Mouse (Mus musculus) MEL (cell line): ENCODE measurements around the gene Vmn1r171.
"Not testable (repeated sequence)": the region's sequence is repeated elsewhere in the genome, so short reads cannot be mapped to it uniquely, and the experiment has no call there.

Experiments
- CHD1 ChIP-seq: IDR thresholded peaks from 2 replicates; pipeline ENCODE4 v1.6.1; 2012; ENCODE audit warnings: low read depth, mild to moderate bottlenecking, inconsistent platforms, low read length, improper control_type of control experiment
- CTCF ChIP-seq, 3 experiments: IDR thresholded peaks in 2 of 3; conservative IDR thresholded peaks in 1 of 3; 2 replicates each; pipeline ENCODE4 v1.5.1; 2011 to 2012; ENCODE audit warnings: low read length in 3 of 3, low read depth in 2 of 3, mild to moderate bottlenecking in 2 of 3, improper control_type of control experiment in 1 of 3, inconsistent platforms in 1 of 3, mixed read lengths in 1 of 3, moderate library complexity in 1 of 3; ENCODE audit not compliant: control insufficient read depth in 1 of 3, insufficient read depth in 1 of 3, poor library complexity in 1 of 3, severe bottlenecking in 1 of 3
- E2F4 ChIP-seq: IDR thresholded peaks from 2 replicates; pipeline ENCODE4 v1.6.1; 2011; ENCODE audit warnings: low read depth, low read length, improper control_type of control experiment, borderline replicate concordance
- ELF1 ChIP-seq: IDR thresholded peaks from 2 replicates; pipeline ENCODE4 v1.6.1; 2014; ENCODE audit warnings: low read depth, mild to moderate bottlenecking, inconsistent platforms, low read length, improper control_type of control experiment, moderate library complexity
- EP300 ChIP-seq, 2 experiments: IDR thresholded peaks; 2 replicates each; pipeline ENCODE4 v1.6.1; 2011; ENCODE audit warnings: improper control_type of control experiment in 2 of 2, low read length in 2 of 2, low read depth in 1 of 2, mild to moderate bottlenecking in 1 of 2
- GATA1 ChIP-seq: IDR thresholded peaks from 2 replicates; pipeline ENCODE4 v1.6.1; 2011; ENCODE audit warnings: low read depth, low read length, improper control_type of control experiment
- MAFK ChIP-seq: IDR thresholded peaks from 2 replicates; pipeline ENCODE4 v1.6.1; 2011; ENCODE audit warnings: low read depth, mild to moderate bottlenecking, low read length, improper control_type of control experiment, borderline replicate concordance
- MEF2A ChIP-seq: IDR thresholded peaks from 2 replicates; pipeline ENCODE4 v1.6.1; 2014; ENCODE audit warnings: low read depth, mild to moderate bottlenecking, inconsistent platforms, low read length, improper control_type of control experiment; ENCODE audit not compliant: poor library complexity, insufficient replicate concordance, severe bottlenecking; ENCODE audit errors: extremely low read depth
- POLR2A ChIP-seq, 2 experiments: IDR thresholded peaks; 2 replicates each; pipeline ENCODE4 v1.6.1; 2011 to 2012; ENCODE audit warnings: low read length in 2 of 2, mild to moderate bottlenecking in 2 of 2, control low read depth in 1 of 2, improper control_type of control experiment in 1 of 2, low read depth in 1 of 2, moderate library complexity in 1 of 2; ENCODE audit not compliant: control insufficient read depth in 1 of 2, insufficient read depth in 1 of 2, poor library complexity in 1 of 2
- SIN3A ChIP-seq: IDR thresholded peaks from 2 replicates; pipeline ENCODE4 v1.6.1; 2012; ENCODE audit warnings: low read length, improper control_type of control experiment, inconsistent platforms
- SMC3 ChIP-seq: IDR thresholded peaks from 2 replicates; pipeline ENCODE4 v1.6.1; 2011; ENCODE audit warnings: low read depth, low read length, improper control_type of control experiment
- USF2 ChIP-seq, 2 experiments: IDR thresholded peaks; 2 replicates each; pipeline ENCODE4 v1.6.1; 2011 to 2012; ENCODE audit warnings: improper control_type of control experiment in 2 of 2, low read length in 2 of 2, borderline replicate concordance in 1 of 2, inconsistent platforms in 1 of 2, low read depth in 1 of 2, mild to moderate bottlenecking in 1 of 2; ENCODE audit not compliant: insufficient read depth in 1 of 2
- ZMIZ1 ChIP-seq: IDR thresholded peaks from 2 replicates; pipeline ENCODE4 v1.6.1; 2012; ENCODE audit warnings: low read depth, mild to moderate bottlenecking, inconsistent platforms, low read length, improper control_type of control experiment, moderate library complexity

GRCm38 (mm10) chr7:23605875-23606274 is 24.6 kb upstream of the Vmn1r171 start, which contains the start of gene Vmn1r170:
- TF ChIP-seq EP300 (IDR thresholded peaks at IDR 0.05; ENCODE audit: low read depth in 1 of 2, low read length in 2 of 2); CHD1; SIN3A; POLR2A (IDR thresholded peaks at IDR 0.05; ENCODE audit: control insufficient read depth in 1 of 2, insufficient read depth in 1 of 2, low read depth in 1 of 2, low read length in 2 of 2, poor library complexity in 1 of 2); USF2 (IDR thresholded peaks at IDR 0.05; ENCODE audit: borderline replicate concordance in 1 of 2, insufficient read depth in 1 of 2, low read depth in 1 of 2, low read length in 2 of 2); MEF2A; CTCF (IDR thresholded peaks at IDR 0.05 in 2 of 3, conservative IDR thresholded peaks at IDR 0.05 in 1 of 3; ENCODE audit: control insufficient read depth in 1 of 3, insufficient read depth in 1 of 3, low read depth in 2 of 3, low read length in 3 of 3, poor library complexity in 1 of 3, severe bottlenecking in 1 of 3); SMC3; ZMIZ1; ELF1; MAFK; E2F4; GATA1: not testable (repeated sequence)
